Mouse (Mus musculus): ENCODE data around the gene Col19a1. TPM values are rescaled to one million over a fixed set of nuclear protein-coding genes. Genes with fewer than 3 reads are reported as not detected.

Col19a1 gene
- total and polyA plus RNA-seq, 3 experiments, result 0.08 TPM; not detected in 2

DNA sequence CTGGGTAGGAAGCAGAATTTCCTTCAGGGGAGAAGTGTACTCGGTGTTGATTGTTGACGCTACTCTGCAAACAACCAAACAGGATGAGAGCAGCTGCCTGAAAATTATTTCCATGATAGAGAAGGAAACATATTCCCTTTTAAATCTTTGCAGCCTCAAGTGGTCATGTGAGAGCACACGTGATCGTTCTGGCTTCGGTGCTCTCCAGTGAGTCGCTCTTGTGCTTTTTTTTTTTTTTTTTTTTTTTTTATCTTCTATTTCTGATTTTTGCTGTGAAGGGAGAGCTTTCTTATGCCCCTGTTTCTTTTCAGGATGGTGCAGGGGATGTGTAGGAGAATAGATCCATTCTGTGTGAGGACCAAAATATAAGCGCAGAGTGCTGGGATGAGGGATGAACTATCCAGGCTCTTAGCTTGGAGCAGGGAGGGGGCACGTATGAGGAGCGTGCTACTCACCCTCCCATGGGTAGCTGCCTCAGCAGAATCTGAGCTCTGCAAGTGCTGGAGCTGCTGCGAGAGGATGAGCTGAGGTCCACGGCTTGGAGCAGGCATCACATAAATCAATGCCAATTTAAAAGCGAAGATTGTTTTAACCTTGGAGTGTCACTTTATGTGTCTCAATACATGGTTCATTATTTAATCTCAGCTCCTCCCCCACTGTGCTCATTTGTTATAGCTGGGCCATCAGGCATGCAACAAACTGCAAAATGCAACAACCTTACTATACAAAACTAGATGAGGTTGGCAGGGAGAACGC lies 237.6 kb downstream of the Col19a1 start:
- Histone ChIP-seq H3K36me3 (ENCODE audit: control insufficient read depth, insufficient read depth, low read length) (no peaks in the 10 kb centered on the region), H3K9ac (ENCODE audit: low read depth, low read length) (no peak overlapping the region), H3K27ac (no peak overlapping the region), H3K4me3 (no peak overlapping the region), H3K27me3 (ENCODE audit: control insufficient read depth, insufficient read depth, low read length) (no peaks in the 10 kb centered on the region), H3K79me2 (replicated peaks; ENCODE audit: control insufficient read depth, insufficient read depth, low read length) (no peaks in the 10 kb centered on the region), H3K4me1 (ENCODE audit: control insufficient read depth, insufficient read depth, low read length) (no peaks in the 10 kb centered on the region)
- 84% methylated on average over 13 of the region's 13 CpGs for WGBS
- TF ChIP-seq CTCF (IDR thresholded peaks at IDR 0.05) (no peak), POLR2A (IDR thresholded peaks at IDR 0.05; ENCODE audit: insufficient read depth, low read depth, low read length) (no peak), EP300 (IDR thresholded peaks at IDR 0.05; ENCODE audit: insufficient read depth, low read depth, low read length) (no peak)
- intact Hi-C loops (cut with DNase I), result no loop called here
- no peak for DNase-seq

DNA sequence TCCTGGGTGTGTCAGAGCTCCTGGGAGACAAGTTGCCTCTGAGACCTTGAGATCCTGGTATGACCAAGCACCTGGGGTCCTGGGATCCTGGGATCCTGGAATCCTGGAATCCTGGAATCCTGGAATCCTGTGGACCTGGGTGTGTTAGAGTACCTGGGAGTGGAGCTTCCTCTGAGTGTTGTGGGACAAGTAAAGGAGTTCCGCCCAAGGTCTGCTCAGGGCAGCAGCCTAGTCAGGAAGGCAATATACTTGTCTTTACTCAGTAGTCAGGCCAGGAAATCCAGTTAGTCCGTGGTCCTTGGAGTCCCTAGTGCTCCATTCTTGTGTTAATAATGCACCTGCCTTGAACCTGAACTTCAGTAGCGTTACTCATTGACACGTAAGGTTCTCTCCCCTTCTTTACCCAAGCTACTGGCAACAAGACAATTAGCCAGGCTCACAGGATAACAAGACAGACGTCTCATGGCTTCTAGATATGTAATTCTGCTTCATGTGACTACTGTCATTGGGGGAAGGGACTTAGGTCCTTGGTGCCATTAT lies 239.6 kb downstream of the Col19a1 start:
- Histone ChIP-seq H3K36me3 (ENCODE audit: control insufficient read depth, insufficient read depth, low read length) (no peaks in the 10 kb centered on the region), H3K9ac (ENCODE audit: low read depth, low read length) (no peak overlapping the region), H3K27ac (no peak overlapping the region), H3K27me3 (ENCODE audit: control insufficient read depth, insufficient read depth, low read length) (no peaks in the 10 kb centered on the region), H3K4me1 (ENCODE audit: control insufficient read depth, insufficient read depth, low read length) (no peaks in the 10 kb centered on the region), H3K4me3 (no peak overlapping the region), H3K79me2 (replicated peaks; ENCODE audit: control insufficient read depth, insufficient read depth, low read length) (no peaks in the 10 kb centered on the region)
- DNase-seq, result no peak
- TF ChIP-seq CTCF (IDR thresholded peaks at IDR 0.05) (no peak), EP300 (IDR thresholded peaks at IDR 0.05; ENCODE audit: insufficient read depth, low read depth, low read length) (no peak), POLR2A (IDR thresholded peaks at IDR 0.05; ENCODE audit: insufficient read depth, low read depth, low read length) (no peak)
- intact Hi-C loops (cut with DNase I), result no loop called here
- WGBS, result 60% methylated on average over 5 of the region's 5 CpGs

DNA sequence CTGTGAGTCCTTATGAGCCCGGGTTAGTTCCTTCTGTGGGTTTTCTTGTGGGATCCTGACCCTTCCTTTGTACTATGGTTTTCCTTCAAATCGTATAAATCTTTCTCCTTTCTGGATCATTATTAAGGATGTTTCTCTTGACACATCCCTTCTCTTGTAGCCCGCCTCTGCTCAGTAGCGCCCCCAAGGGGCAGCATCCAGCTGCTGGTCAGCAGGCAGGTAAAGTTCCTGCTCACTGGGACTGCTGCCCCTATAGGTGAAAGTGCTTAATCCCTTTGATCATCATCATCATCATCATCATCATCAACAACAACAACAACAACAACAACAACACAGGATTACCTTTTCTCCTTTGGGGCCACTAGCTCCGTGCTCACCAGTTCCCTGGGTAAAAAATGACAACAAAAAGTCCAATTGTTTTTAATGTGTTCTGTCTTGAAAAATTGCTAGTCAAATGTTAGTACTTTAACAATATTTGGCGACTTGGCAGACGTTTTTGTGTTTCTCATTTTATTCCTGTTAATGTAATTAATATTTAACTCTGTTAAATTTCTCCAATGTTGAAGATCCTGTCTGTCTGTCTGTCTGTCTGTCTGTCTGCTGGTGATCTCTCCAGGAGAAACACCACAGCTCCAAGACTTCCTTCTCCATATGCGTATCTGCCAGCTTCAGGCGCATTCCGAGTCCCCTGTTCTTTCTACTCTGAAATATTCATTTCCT lies 249.6 kb downstream of the Col19a1 start:
- no peak overlapping the region for H3K9ac ChIP-seq (ENCODE audit: low read depth, low read length)
- intact Hi-C loops (cut with DNase I), result no loop called here
- H3K4me3 ChIP-seq, result no peak overlapping the region
- 75% methylated on average over 10 of the region's 10 CpGs for WGBS
- no peaks in the 10 kb centered on the region for H3K27me3 ChIP-seq (ENCODE audit: control insufficient read depth, insufficient read depth, low read length)
- no peak for DNase-seq
- no peak overlapping the region for H3K27ac ChIP-seq
- H3K4me1 ChIP-seq (ENCODE audit: control insufficient read depth, insufficient read depth, low read length), result no peaks in the 10 kb centered on the region
- H3K36me3 ChIP-seq (ENCODE audit: control insufficient read depth, insufficient read depth, low read length), result no peaks in the 10 kb centered on the region
- H3K79me2 ChIP-seq (replicated peaks; ENCODE audit: control insufficient read depth, insufficient read depth, low read length), result no peaks in the 10 kb centered on the region
- no peak for TF ChIP-seq CTCF (IDR thresholded peaks at IDR 0.05)
- no peak for TF ChIP-seq EP300 (IDR thresholded peaks at IDR 0.05; ENCODE audit: insufficient read depth, low read depth, low read length)
- TF ChIP-seq POLR2A (IDR thresholded peaks at IDR 0.05; ENCODE audit: insufficient read depth, low read depth, low read length), result no peak

GRCm38 (mm10) chr1:24336051-24336450 lies 251.2 kb downstream of the Col19a1 start:
- WGBS, result 72% methylated on average over 3 of the region's 3 CpGs
- intact Hi-C loops (cut with DNase I), result no loop called here

DNA sequence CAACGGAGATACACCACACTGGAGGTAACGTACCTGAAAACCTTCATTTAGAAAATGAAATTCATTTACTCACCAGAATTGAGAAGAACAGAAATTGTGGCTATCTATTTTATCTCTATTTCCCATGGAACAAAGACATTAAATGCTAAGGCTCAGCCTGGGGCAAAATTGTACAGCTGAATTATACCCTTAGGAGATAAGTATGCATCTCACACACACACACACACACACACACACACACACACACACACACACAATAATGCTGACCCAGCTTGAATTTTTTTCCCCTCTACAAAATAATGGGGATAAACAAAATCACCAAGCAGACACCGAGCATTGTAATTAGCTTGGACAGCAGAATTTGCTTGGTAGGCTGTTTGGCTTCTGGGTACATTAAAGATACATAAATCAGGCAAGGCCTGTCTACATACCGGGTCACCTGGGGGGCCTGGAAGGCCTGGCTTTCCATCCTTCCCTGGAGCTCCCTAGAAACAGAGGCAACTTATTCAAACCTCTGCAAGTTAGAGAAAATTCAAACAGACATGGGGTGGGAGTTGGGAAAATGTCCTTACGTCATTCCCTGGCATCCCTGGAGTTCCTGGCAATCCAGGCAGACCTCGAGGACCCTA lies 270.2 kb downstream of the Col19a1 start:
- no peaks in the 10 kb centered on the region for H3K27me3 ChIP-seq (ENCODE audit: control insufficient read depth, insufficient read depth, low read length)
- intact Hi-C loops (cut with DNase I), result no loop called here
- no peaks in the 10 kb centered on the region for H3K36me3 ChIP-seq (ENCODE audit: control insufficient read depth, insufficient read depth, low read length)
- WGBS, result 74% methylated on average over 6 of the region's 6 CpGs
- no peak overlapping the region for H3K27ac ChIP-seq
- H3K4me3 ChIP-seq, result no peak overlapping the region
- TF ChIP-seq CTCF (IDR thresholded peaks at IDR 0.05) (no peak), EP300 (IDR thresholded peaks at IDR 0.05; ENCODE audit: insufficient read depth, low read depth, low read length) (no peak), POLR2A (IDR thresholded peaks at IDR 0.05; ENCODE audit: insufficient read depth, low read depth, low read length) (no peak)
- no peak for DNase-seq
- no peaks in the 10 kb centered on the region for H3K79me2 ChIP-seq (replicated peaks; ENCODE audit: control insufficient read depth, insufficient read depth, low read length)
- no peaks in the 10 kb centered on the region for H3K4me1 ChIP-seq (ENCODE audit: control insufficient read depth, insufficient read depth, low read length)
- no peak overlapping the region for H3K9ac ChIP-seq (ENCODE audit: low read depth, low read length)

More at GRCm38 (mm10) chr1:24336051-24336450, 251.2 kb downstream of the Col19a1 start:
- no peak overlapping the region for H3K4me3 ChIP-seq
- no peaks in the 10 kb centered on the region for H3K79me2 ChIP-seq (replicated peaks; ENCODE audit: control insufficient read depth, insufficient read depth, low read length)
- TF ChIP-seq POLR2A (IDR thresholded peaks at IDR 0.05; ENCODE audit: insufficient read depth, low read depth, low read length) (no peak), CTCF (IDR thresholded peaks at IDR 0.05) (no peak), EP300 (IDR thresholded peaks at IDR 0.05; ENCODE audit: insufficient read depth, low read depth, low read length) (no peak)
- H3K4me1 ChIP-seq (ENCODE audit: control insufficient read depth, insufficient read depth, low read length), result no peaks in the 10 kb centered on the region
- no peaks in the 10 kb centered on the region for H3K36me3 ChIP-seq (ENCODE audit: control insufficient read depth, insufficient read depth, low read length)
- H3K27ac ChIP-seq, result no peak overlapping the region
- H3K9ac ChIP-seq (ENCODE audit: low read depth, low read length), result no peak overlapping the region
- H3K27me3 ChIP-seq (ENCODE audit: control insufficient read depth, insufficient read depth, low read length), result no peaks in the 10 kb centered on the region
- DNase-seq, result no peak

Data from heart, adult 2 months (tissue).